26 mouse cellular contexts compared by ENCODE assay signal in the genomic region with DNA sequence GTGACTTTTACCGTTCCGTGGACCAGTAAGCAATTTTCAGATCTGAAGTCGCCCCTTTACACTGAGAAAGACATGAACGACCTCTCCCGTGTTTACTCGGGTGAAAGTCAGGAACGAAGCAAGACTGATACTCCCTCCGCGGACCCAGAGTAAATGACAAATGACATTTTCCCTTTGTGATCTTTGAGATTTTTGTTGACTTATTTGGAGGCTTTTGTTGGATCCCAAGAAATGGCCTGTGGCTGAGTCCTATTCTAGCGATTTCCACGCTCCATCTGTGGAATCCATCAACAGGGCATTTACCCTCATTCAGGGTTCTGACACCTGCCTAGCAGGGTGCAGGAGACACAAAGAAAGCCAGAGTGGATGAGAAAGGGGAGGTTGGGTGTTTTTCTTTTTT. TPM values are rescaled to one million over a fixed set of nuclear protein-coding genes. Genes with fewer than 3 reads are reported as not detected.
DNase-seq lines count a peak whose midpoint lies in the region; ATAC-seq lines count a peak whose summit lies in the region.
"Had no signal": no experiment of that assay in that cellular context is flagged by ENCODE, and none has a peak within 500 bp of the region (broad histone marks: within the 10 kb centered on the region; RNA-seq: fewer than 3 reads in every experiment).

No protein-coding gene starts in this region.

- DNase-seq in neural tube, embryonic 10.5 days (ENCODE audit: extremely low spot score, low spot score): peak; percentile 52
- peak; percentile 35 for DNase-seq in hindbrain, embryonic 14.5 days (ENCODE audit: low spot score)
- DNase-seq in midbrain, embryonic 14.5 days: peak; percentile 70
- DNase-seq in thymus, postnatal 4 days: no peak
- DNase-seq in gastrocnemius, postnatal 25 days: no peak
- no peak for DNase-seq in kidney, adult 9 months
- DNase-seq: adrenal gland, postnatal 36 days; cerebellum, adult 18-20 months; gastrocnemius, adult 2 months; heart, postnatal 14 days; kidney, adult 8-10 months; kidney, postnatal 36 days; layer of hippocampus, adult 9-11 months; liver, postnatal 0 days; lung, postnatal 14 days; right cerebral cortex, postnatal 14 days; spleen, adult 18-20 months had no signal

- 3% methylated on average over 11 of the region's 11 CpGs for WGBS in neural tube, embryonic 15.5 days
- WGBS in hindbrain, embryonic 14.5 days: 2% methylated on average over 11 of the region's 11 CpGs
- 2% methylated on average over 11 of the region's 11 CpGs for WGBS in midbrain, embryonic 14.5 days
- WGBS in forebrain, embryonic 15.5 days: under 1% methylated on average over 11 of the region's 11 CpGs

- H3K9me3 ChIP-seq in neural tube, embryonic 15.5 days (replicated peaks): no peaks in the 10 kb centered on the region
- H3K9me3 ChIP-seq in hindbrain, embryonic 14.5 days (ENCODE audit: control insufficient read depth, low read length): no peaks in the 10 kb centered on the region
- no peaks in the 10 kb centered on the region for H3K9me3 ChIP-seq in midbrain, embryonic 14.5 days (ENCODE audit: control insufficient read depth, low read length)
- H3K9me3 ChIP-seq in forebrain, embryonic 15.5 days: no peaks in the 10 kb centered on the region
- H3K9me3 ChIP-seq: embryonic facial prominence, embryonic 13.5 days; heart, embryonic 12.5 days; limb, embryonic 10.5 days had no signal

- H3K9ac ChIP-seq in neural tube, embryonic 15.5 days (replicated peaks): no peak overlapping the region
- no peak overlapping the region for H3K9ac ChIP-seq in hindbrain, embryonic 14.5 days
- no peak overlapping the region for H3K9ac ChIP-seq in midbrain, embryonic 14.5 days (replicated peaks; ENCODE audit: low read length)
- H3K9ac ChIP-seq in forebrain, embryonic 15.5 days (replicated peaks): no peak overlapping the region
- H3K9ac ChIP-seq: embryonic facial prominence, embryonic 13.5 days; heart, embryonic 12.5 days; liver, postnatal 0 days had no signal

- no peak overlapping the region for H3K27ac ChIP-seq in neural tube, embryonic 15.5 days (replicated peaks)
- no peak overlapping the region for H3K27ac ChIP-seq in hindbrain, embryonic 14.5 days
- H3K27ac ChIP-seq in midbrain, embryonic 14.5 days (replicated peaks; ENCODE audit: low read depth, low read length): no peak overlapping the region
- H3K27ac ChIP-seq in forebrain, embryonic 15.5 days (replicated peaks): no peak overlapping the region
- H3K27ac ChIP-seq: embryonic facial prominence, embryonic 13.5 days; gastrocnemius, adult 2 months; limb, embryonic 10.5 days had no signal

- no peak overlapping the region for H3K4me3 ChIP-seq in neural tube, embryonic 15.5 days (replicated peaks)
- no peak overlapping the region for H3K4me3 ChIP-seq in hindbrain, embryonic 14.5 days (replicated peaks; ENCODE audit: low read length)
- H3K4me3 ChIP-seq in midbrain, embryonic 14.5 days (replicated peaks; ENCODE audit: low read depth, low read length): no peak overlapping the region
- no peak overlapping the region for H3K4me3 ChIP-seq in forebrain, embryonic 15.5 days
- H3K4me3 ChIP-seq: embryonic facial prominence, embryonic 13.5 days; gastrocnemius, adult 2 months; heart, embryonic 12.5 days; limb, embryonic 10.5 days; megakaryocyte, embryonic 14.5 days had no signal

- H3K27me3 ChIP-seq in neural tube, embryonic 15.5 days (replicated peaks): peaks cover 67% of the 10 kb centered on the region
- peaks cover 86% of the 10 kb centered on the region for H3K27me3 ChIP-seq in hindbrain, embryonic 14.5 days (ENCODE audit: control insufficient read depth, insufficient read depth, low read length)
- peaks cover 47% of the 10 kb centered on the region for H3K27me3 ChIP-seq in midbrain, embryonic 14.5 days (ENCODE audit: control insufficient read depth, insufficient read depth, low read length)
- peaks cover 91% of the 10 kb centered on the region for H3K27me3 ChIP-seq in forebrain, embryonic 15.5 days

- peaks cover 11% of the 10 kb centered on the region; the same call in 1 of the 2 replicates for H3K4me1 ChIP-seq in neural tube, embryonic 15.5 days
- H3K4me1 ChIP-seq in hindbrain, embryonic 14.5 days (replicated peaks; ENCODE audit: control insufficient read depth, insufficient read depth, low read length): 0 out of 2 replicates have a peak, but pooled peaks cover 11% of the 10 kb centered on the region
- peaks cover 29% of the 10 kb centered on the region for H3K4me1 ChIP-seq in midbrain, embryonic 14.5 days (ENCODE audit: control insufficient read depth, insufficient read depth, low read length)
- H3K4me1 ChIP-seq in forebrain, embryonic 15.5 days: no peaks in the 10 kb centered on the region
- H3K4me1 ChIP-seq: megakaryocyte, embryonic 14.5 days had no signal

- H3K36me3 ChIP-seq in neural tube, embryonic 15.5 days: no peaks in the 10 kb centered on the region
- no peaks in the 10 kb centered on the region for H3K36me3 ChIP-seq in hindbrain, embryonic 14.5 days (replicated peaks; ENCODE audit: control insufficient read depth, insufficient read depth)
- no peaks in the 10 kb centered on the region for H3K36me3 ChIP-seq in midbrain, embryonic 14.5 days (ENCODE audit: control insufficient read depth, insufficient read depth, low read length)
- no peaks in the 10 kb centered on the region for H3K36me3 ChIP-seq in forebrain, embryonic 15.5 days
- H3K36me3 ChIP-seq: embryonic facial prominence, embryonic 13.5 days; heart, embryonic 12.5 days; limb, embryonic 10.5 days had no signal

- no peak overlapping the region for H3K4me2 ChIP-seq in neural tube, embryonic 15.5 days
- no peak overlapping the region for H3K4me2 ChIP-seq in hindbrain, embryonic 14.5 days (replicated peaks)
- peak overlapping the region; percentile 30; the same call in 1 of the 2 replicates for H3K4me2 ChIP-seq in midbrain, embryonic 14.5 days (ENCODE audit: low read length)
- no peak overlapping the region for H3K4me2 ChIP-seq in forebrain, embryonic 15.5 days (replicated peaks)
- H3K4me2 ChIP-seq: embryonic facial prominence, embryonic 13.5 days; heart, embryonic 12.5 days had no signal

- ATAC-seq in neural tube, embryonic 15.5 days (ENCODE audit: low FRiP score): no peak
- peak; percentile 69; the same call in 1 of the 2 replicates for ATAC-seq in hindbrain, embryonic 14.5 days (ENCODE audit: low FRiP score)
- peak; percentile 68; the same call in 1 of the 2 replicates for ATAC-seq in midbrain, embryonic 14.5 days (ENCODE audit: low FRiP score, low TSS enrichment)
- no peak for ATAC-seq in forebrain, embryonic 15.5 days (replicated peaks)
- ATAC-seq: liver, postnatal 0 days had no signal

RNA-seq across cellular contexts. Expression of a gene that starts 57.6 kb away (rescaled TPM):
- polyA plus RNA-seq in neural tube, embryonic 15.5 days (2015; fragmentation: Nextera tagmentation; extraction: Ambion mirVana): 2.5 and 3.4 TPM in 2 replicates
- polyA plus RNA-seq in hindbrain, embryonic 14.5 days (2014; fragmentation: Nextera tagmentation; extraction: Ambion mirVana): 7.9 and 8.2 TPM in 2 replicates
- 16.0 and 23.6 TPM in 2 replicates for polyA plus RNA-seq in midbrain, embryonic 14.5 days (2014; fragmentation: Nextera tagmentation; extraction: Ambion mirVana)
- total RNA-seq in gastrocnemius, postnatal 25 days (2021): under 1 TPM in 1 of 2 experiments, not detected in 1; 0.08 TPM
- 0.19 and 0.70 TPM in 2 replicates for polyA plus RNA-seq in forebrain, embryonic 15.5 days (2015; fragmentation: Nextera tagmentation; extraction: Ambion mirVana)
- total RNA-seq: adrenal gland, postnatal 36 days; gastrocnemius, adult 2 months; granulocyte monocyte progenitor cell, adult 5-6 weeks; left cerebral cortex, adult 8-10 months; liver, adult 2 months had no signal
- polyA plus RNA-seq: liver, adult 2 months; liver, postnatal 0 days had no signal

Comparison
In these comparisons a context has a peak if more than half of its experiments do, and no peak if none do; other contexts are left out.
1. DNase-seq: peak in neural tube, embryonic 10.5 days (single experiment), hindbrain, embryonic 14.5 days (single experiment) and midbrain, embryonic 14.5 days (single experiment); none in thymus, postnatal 4 days (single experiment), gastrocnemius, postnatal 25 days (single experiment) and kidney, adult 9 months (single experiment).
2. ATAC-seq: peak in hindbrain, embryonic 14.5 days (single experiment) and midbrain, embryonic 14.5 days (single experiment); none in neural tube, embryonic 15.5 days (single experiment) and forebrain, embryonic 15.5 days (single experiment).